Mouse (Mus musculus) myocyte (in vitro differentiated cells): Measurements from ENCODE around the gene Nup214. TPM values are rescaled to one million over a fixed set of nuclear protein-coding genes. Genes with fewer than 3 reads are reported as not detected.

Source experiments
- H3K27me3 ChIP-seq: one replicate; pipeline ENCODE4 v1.6.1; 2011; ENCODE audit not compliant: control insufficient read depth, insufficient read depth, insufficient read length
- H3K36me3 ChIP-seq: one replicate; pipeline ENCODE4 v1.6.1; 2011; ENCODE audit not compliant: control insufficient read depth, insufficient read depth
- H3K4me2 ChIP-seq: one replicate; pipeline ENCODE4 v1.6.1; 2011; ENCODE audit warnings: low read depth, control low read depth
- H3K4me3 ChIP-seq: one replicate; pipeline ENCODE4 v1.5.1; 2011; ENCODE audit warnings: mild to moderate bottlenecking, control low read depth, moderate library complexity
- H3K79me2 ChIP-seq: one replicate; pipeline ENCODE4 v1.6.1; 2011; ENCODE audit not compliant: control insufficient read depth, insufficient read depth
- H3ac ChIP-seq: one replicate; pipeline ENCODE4 v1.6.1; 2011; ENCODE audit not compliant: control insufficient read depth, insufficient read length
- CEBPB ChIP-seq: IDR thresholded peaks from 2 replicates; pipeline ENCODE4 v1.6.1; 2011; ENCODE audit warnings: mild to moderate bottlenecking, moderate library complexity; ENCODE audit not compliant: poor library complexity, insufficient read depth, severe bottlenecking
- E2F4 ChIP-seq: IDR thresholded peaks from one replicate; pipeline ENCODE4 v1.6.1; 2011; ENCODE audit warnings: mild to moderate bottlenecking, control low read depth, moderate library complexity; ENCODE audit not compliant: insufficient read depth
- MAX ChIP-seq: IDR thresholded peaks from one replicate; pipeline ENCODE4 v1.6.1; 2011; ENCODE audit warnings: low read depth, mild to moderate bottlenecking, control low read depth
- MYOD1 ChIP-seq, 3 experiments: IDR thresholded peaks; one replicate each; pipeline ENCODE4 v1.6.1; 2011; ENCODE audit warnings: control low read depth in 2 of 3, low read depth in 2 of 3, mild to moderate bottlenecking in 2 of 3, moderate library complexity in 1 of 3; ENCODE audit not compliant: insufficient read length in 2 of 3, control insufficient read depth in 1 of 3
- MYOG ChIP-seq, 3 experiments: IDR thresholded peaks; one replicate each; pipeline ENCODE4 v1.6.1; 2011; ENCODE audit warnings: control low read depth in 2 of 3, low read depth in 2 of 3, mild to moderate bottlenecking in 2 of 3; ENCODE audit not compliant: insufficient read length in 2 of 3, control insufficient read depth in 1 of 3, insufficient read depth in 1 of 3
- POLR2A ChIP-seq: IDR thresholded peaks from one replicate; pipeline ENCODE4 v1.6.1; 2011; ENCODE audit warnings: low read depth, mild to moderate bottlenecking, control low read depth, moderate library complexity; ENCODE audit not compliant: insufficient read length
- POLR2AphosphoS2 ChIP-seq: IDR thresholded peaks from one replicate; pipeline ENCODE4 v1.6.1; 2011; ENCODE audit warnings: low read depth, control low read depth; ENCODE audit not compliant: insufficient read length
- REST ChIP-seq: IDR thresholded peaks from one replicate; pipeline ENCODE4 v1.6.1; 2011; ENCODE audit warnings: mild to moderate bottlenecking, control low read depth, moderate library complexity; ENCODE audit not compliant: insufficient read depth, insufficient read length
- SRF ChIP-seq: IDR thresholded peaks from one replicate; pipeline ENCODE4 v1.6.1; 2011; ENCODE audit warnings: low read depth; ENCODE audit not compliant: control insufficient read depth, insufficient read length
- TCF12 ChIP-seq: IDR thresholded peaks from one replicate; pipeline ENCODE4 v1.6.1; 2011; ENCODE audit warnings: mild to moderate bottlenecking, control low read depth; ENCODE audit not compliant: poor library complexity, insufficient read depth, severe bottlenecking
- TCF3 ChIP-seq: IDR thresholded peaks from one replicate; pipeline ENCODE4 v1.6.1; 2011; ENCODE audit warnings: low read depth, control low read depth; ENCODE audit not compliant: insufficient read length
- USF1 ChIP-seq: IDR thresholded peaks from one replicate; pipeline ENCODE4 v1.6.1; 2011; ENCODE audit warnings: low read depth, mild to moderate bottlenecking, control low read depth, moderate library complexity
- polyA plus RNA-seq: library from polyadenylated mRNA; unstranded; fragments of >200 nt; fragmentation: generic; extraction: Trizol; gene quantifications from one replicate; pipeline ENCODE4 v1.2.1, GENCODE M21; 2012; ENCODE audit warnings: missing spikeins

Gene Nup214
- polyA plus RNA-seq, 1 experiment, result 26.3 TPM

- no peaks in the 10 kb centered on the region for H3K79me2 ChIP-seq
- no peak overlapping the region for H3K4me3 ChIP-seq
- H3K4me2 ChIP-seq, result no peak overlapping the region
- H3K27me3 ChIP-seq, result no peaks in the 10 kb centered on the region
- peaks cover 67% of the 10 kb centered on the region for H3K36me3 ChIP-seq
- H3ac ChIP-seq, result no peak overlapping the region
- no peak for TF ChIP-seq E2F4
- no peak for TF ChIP-seq CEBPB
- no peak for TF ChIP-seq MYOG (IDR thresholded peaks at IDR 0.05; ENCODE audit: control insufficient read depth in 1 of 3, insufficient read depth in 1 of 3, insufficient read length in 2 of 3, low read depth in 2 of 3)
- no peak for TF ChIP-seq USF1
- no peak for TF ChIP-seq REST
- no peak for TF ChIP-seq MYOD1 (IDR thresholded peaks at IDR 0.05; ENCODE audit: control insufficient read depth in 1 of 3, insufficient read length in 2 of 3, low read depth in 2 of 3)
- no peak for TF ChIP-seq MAX
- TF ChIP-seq POLR2AphosphoS2, result no peak
- TF ChIP-seq TCF12, result no peak
- TF ChIP-seq SRF, result no peak
Measured at GRCm38 (mm10) chr2:31996060-31996459, 21.8 kb downstream of the Nup214 start.

- no peak overlapping the region for H3ac ChIP-seq
- no peak overlapping the region for H3K4me2 ChIP-seq
- H3K36me3 ChIP-seq, result peaks cover 57% of the 10 kb centered on the region
- no peaks in the 10 kb centered on the region for H3K79me2 ChIP-seq
- H3K4me3 ChIP-seq, result no peak overlapping the region
- H3K27me3 ChIP-seq, result no peaks in the 10 kb centered on the region
- no peak for TF ChIP-seq USF1
- no peak for TF ChIP-seq MAX
- TF ChIP-seq TCF12, result no peak
- no peak for TF ChIP-seq MYOG (IDR thresholded peaks at IDR 0.05; ENCODE audit: control insufficient read depth in 1 of 3, insufficient read depth in 1 of 3, insufficient read length in 2 of 3, low read depth in 2 of 3)
- TF ChIP-seq POLR2A, result no peak
- no peak for TF ChIP-seq REST
- TF ChIP-seq E2F4, result no peak
- TF ChIP-seq MYOD1 (IDR thresholded peaks at IDR 0.05; ENCODE audit: control insufficient read depth in 1 of 3, insufficient read length in 2 of 3, low read depth in 2 of 3), result no peak
Measured at GRCm38 (mm10) chr2:31997539-31997938, 23.3 kb downstream of the Nup214 start.

- no peak overlapping the region for H3K4me2 ChIP-seq
- H3ac ChIP-seq, result no peak overlapping the region
- H3K36me3 ChIP-seq, result peaks cover 60% of the 10 kb centered on the region
- TF ChIP-seq POLR2A (no peak), MYOD1 (IDR thresholded peaks at IDR 0.05; ENCODE audit: control insufficient read depth in 1 of 3, insufficient read length in 2 of 3, low read depth in 2 of 3) (no peak), MYOG (IDR thresholded peaks at IDR 0.05; ENCODE audit: control insufficient read depth in 1 of 3, insufficient read depth in 1 of 3, insufficient read length in 2 of 3, low read depth in 2 of 3) (no peak), POLR2AphosphoS2 (no peak), USF1 (no peak), MAX (no peak), REST (no peak), TCF12 (no peak), E2F4 (no peak), CEBPB (no peak), SRF (no peak), TCF3 (no peak)
- H3K79me2 ChIP-seq, result no peaks in the 10 kb centered on the region
- no peak overlapping the region for H3K4me3 ChIP-seq
- no peaks in the 10 kb centered on the region for H3K27me3 ChIP-seq
Measured at GRCm38 (mm10) chr2:31998443-31998842, 24.2 kb downstream of the Nup214 start.

- H3K4me3 ChIP-seq, result no peak overlapping the region
- no peak overlapping the region for H3ac ChIP-seq
- H3K27me3 ChIP-seq, result no peaks in the 10 kb centered on the region
- H3K79me2 ChIP-seq, result no peaks in the 10 kb centered on the region
- H3K4me2 ChIP-seq, result no peak overlapping the region
- peaks cover 52% of the 10 kb centered on the region for H3K36me3 ChIP-seq
- no peak for TF ChIP-seq TCF3
- no peak for TF ChIP-seq MYOG (IDR thresholded peaks at IDR 0.05; ENCODE audit: control insufficient read depth in 1 of 3, insufficient read depth in 1 of 3, insufficient read length in 2 of 3, low read depth in 2 of 3)
- TF ChIP-seq REST, result no peak
- TF ChIP-seq E2F4, result no peak
- no peak for TF ChIP-seq POLR2AphosphoS2
- no peak for TF ChIP-seq USF1
- TF ChIP-seq TCF12, result no peak
- no peak for TF ChIP-seq MYOD1 (IDR thresholded peaks at IDR 0.05; ENCODE audit: control insufficient read depth in 1 of 3, insufficient read length in 2 of 3, low read depth in 2 of 3)
- no peak for TF ChIP-seq POLR2A
- TF ChIP-seq CEBPB, result no peak
- no peak for TF ChIP-seq SRF
Measured at GRCm38 (mm10) chr2:32008311-32008710, 34.1 kb downstream of the Nup214 start.

GRCm38 (mm10) chr2:32008716-32009115 is 34.5 kb downstream of the Nup214 start:
- Histone ChIP-seq H3K36me3 (peaks cover 49% of the 10 kb centered on the region), H3K27me3 (no peaks in the 10 kb centered on the region), H3ac (no peak overlapping the region), H3K4me3 (no peak overlapping the region), H3K4me2 (no peak overlapping the region), H3K79me2 (no peaks in the 10 kb centered on the region)
- TF ChIP-seq POLR2A, result no peak
- TF ChIP-seq MAX, result no peak
- TF ChIP-seq CEBPB, result no peak
- no peak for TF ChIP-seq REST
- no peak for TF ChIP-seq MYOG (IDR thresholded peaks at IDR 0.05; ENCODE audit: control insufficient read depth in 1 of 3, insufficient read depth in 1 of 3, insufficient read length in 2 of 3, low read depth in 2 of 3)
- TF ChIP-seq POLR2AphosphoS2, result no peak
- no peak for TF ChIP-seq SRF
- TF ChIP-seq E2F4, result no peak
- no peak for TF ChIP-seq TCF12
- TF ChIP-seq MYOD1 (IDR thresholded peaks at IDR 0.05; ENCODE audit: control insufficient read depth in 1 of 3, insufficient read length in 2 of 3, low read depth in 2 of 3), result no peak
- no peak for TF ChIP-seq USF1
- TF ChIP-seq TCF3, result no peak
